ENCODE assay signal across 7 mouse cellular contexts in the genomic region with DNA sequence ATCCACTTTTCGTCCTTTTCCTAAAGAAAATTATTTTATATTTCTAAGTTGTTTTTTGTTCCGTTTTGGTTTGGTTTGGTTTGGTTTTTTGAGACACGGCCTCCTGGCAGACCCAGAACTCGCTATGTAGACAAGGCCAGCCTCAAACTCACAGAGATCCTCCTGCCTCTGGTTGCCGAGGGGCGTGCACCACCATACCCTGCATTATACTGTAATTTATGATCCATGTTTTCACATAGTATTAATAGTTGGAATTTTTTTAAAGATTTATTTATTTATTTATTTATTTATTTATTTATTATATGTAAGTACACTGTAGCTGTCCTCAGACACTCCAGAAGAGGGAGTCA. TPM values are rescaled to one million over a fixed set of nuclear protein-coding genes. Genes with fewer than 3 reads are reported as not detected.
A peak's percentile ranks its signal among the peaks of the same experiment; 100 is the strongest.
DNase-seq lines count a peak whose midpoint lies in the region; ATAC-seq and TF ChIP-seq lines count a peak whose summit lies in the region.

No protein-coding gene starts in this region.

- no peaks in the 10 kb centered on the region for H3K36me3 ChIP-seq in spleen, adult 2 months (ENCODE audit: control insufficient read depth, insufficient read depth, low read length)
- 0 out of 2 replicates have a peak, but pooled peaks cover 3% of the 10 kb centered on the region for H3K36me3 ChIP-seq in forebrain, embryonic 13.5 days (ENCODE audit: poor library complexity, severe bottlenecking)
- peaks cover 4% of the 10 kb centered on the region for H3K36me3 ChIP-seq in liver, embryonic 13.5 days
- no peaks in the 10 kb centered on the region for H3K36me3 ChIP-seq in stomach, postnatal 0 days (ENCODE audit: control insufficient read depth, insufficient read depth, low read length)

- TF ChIP-seq CTCF in spleen, adult 2 months (IDR thresholded peaks at IDR 0.05; ENCODE audit: extremely low read depth, insufficient read depth, insufficient read length, insufficient replicate concordance), result no peak
- TF ChIP-seq CTCF in stomach, postnatal 0 days (IDR thresholded peaks at IDR 0.05; ENCODE audit: low read depth), result no peak

- peak overlapping the region; percentile 82 for H3K4me3 ChIP-seq in spleen, adult 2 months (ENCODE audit: extremely low read depth, insufficient read depth, insufficient read length)
- peak overlapping the region; percentile 83 for H3K4me3 ChIP-seq in forebrain, embryonic 13.5 days
- H3K4me3 ChIP-seq in liver, embryonic 13.5 days (replicated peaks), result peak overlapping the region; percentile 82
- H3K4me3 ChIP-seq in stomach, postnatal 0 days (ENCODE audit: low read depth, low read length), result peak overlapping the region; percentile 70

- TF ChIP-seq EP300 in stomach, postnatal 0 days (optimal IDR thresholded peaks at IDR 0.05), result no peak

- DNase-seq in spleen, adult 2 months (ENCODE audit: low read depth in 1 of 2, low spot score in 2 of 2), result no peak
- DNase-seq in spleen, postnatal 14 days (ENCODE audit: low spot score in 2 of 2), result no peak
- no peak for DNase-seq in liver, embryonic 13.5 days
- no peak for DNase-seq in stomach, postnatal 0 days (ENCODE audit: low spot score)
- no peak for DNase-seq in urinary bladder, adult 2 months (ENCODE audit: low spot score)
- no peak for DNase-seq in Muller cell, postnatal 12 days (ENCODE audit: inconsistent ontology term)

- no peaks in the 10 kb centered on the region for H3K9me3 ChIP-seq in forebrain, embryonic 13.5 days (replicated peaks)
- no peaks in the 10 kb centered on the region for H3K9me3 ChIP-seq in liver, embryonic 13.5 days (replicated peaks)
- H3K9me3 ChIP-seq in stomach, postnatal 0 days (ENCODE audit: control insufficient read depth, low read length), result no peaks in the 10 kb centered on the region

- H3K27me3 ChIP-seq in spleen, adult 2 months (ENCODE audit: control insufficient read depth, insufficient read depth, low read length), result no peaks in the 10 kb centered on the region
- no peaks in the 10 kb centered on the region for H3K27me3 ChIP-seq in forebrain, embryonic 13.5 days
- H3K27me3 ChIP-seq in liver, embryonic 13.5 days, result no peaks in the 10 kb centered on the region
- H3K27me3 ChIP-seq in stomach, postnatal 0 days (ENCODE audit: control insufficient read depth, insufficient read depth, low read length), result no peaks in the 10 kb centered on the region

- H3K4me2 ChIP-seq in forebrain, embryonic 13.5 days, result peak overlapping the region; percentile 69
- H3K4me2 ChIP-seq in liver, embryonic 13.5 days, result peak overlapping the region; percentile 89
- H3K4me2 ChIP-seq in stomach, postnatal 0 days (replicated peaks; ENCODE audit: low read depth), result peak overlapping the region; percentile 69

- H3K9ac ChIP-seq in forebrain, embryonic 13.5 days, result peak overlapping the region; percentile 89
- peak overlapping the region; percentile 87 for H3K9ac ChIP-seq in liver, embryonic 13.5 days
- peak overlapping the region; percentile 86 for H3K9ac ChIP-seq in stomach, postnatal 0 days (ENCODE audit: low read length)

- H3K27ac ChIP-seq in spleen, adult 2 months (ENCODE audit: insufficient read depth, low read length), result peak overlapping the region; percentile 63
- peak overlapping the region; percentile 93 for H3K27ac ChIP-seq in forebrain, embryonic 13.5 days
- H3K27ac ChIP-seq in liver, embryonic 13.5 days, result peak overlapping the region; percentile 93
- H3K27ac ChIP-seq in stomach, postnatal 0 days (replicated peaks), result peak overlapping the region; percentile 98

- WGBS in spleen, adult 2 months, result 10% methylated on average over 6 of the region's 6 CpGs
- WGBS in forebrain, embryonic 13.5 days, result 20% methylated on average over 6 of the region's 6 CpGs
- WGBS in liver, embryonic 13.5 days (ENCODE audit: insufficient replicate concordance), result 7% methylated on average over 6 of the region's 6 CpGs
- WGBS in stomach, postnatal 0 days, result 15% methylated on average over 6 of the region's 6 CpGs

- no peaks in the 10 kb centered on the region for H3K4me1 ChIP-seq in spleen, adult 2 months (ENCODE audit: control insufficient read depth, insufficient read depth, insufficient read length)
- peaks cover 15% of the 10 kb centered on the region for H3K4me1 ChIP-seq in forebrain, embryonic 13.5 days
- H3K4me1 ChIP-seq in liver, embryonic 13.5 days (replicated peaks), result peaks cover 34% of the 10 kb centered on the region
- no peaks in the 10 kb centered on the region for H3K4me1 ChIP-seq in stomach, postnatal 0 days (replicated peaks; ENCODE audit: control insufficient read depth, insufficient read depth)

- TF ChIP-seq POLR2A in spleen, adult 2 months (IDR thresholded peaks at IDR 0.05; ENCODE audit: low read depth, low read length), result no peak

- peak; percentile 57; the same call in 1 of the 2 replicates for ATAC-seq in forebrain, embryonic 13.5 days
- ATAC-seq in liver, embryonic 13.5 days (ENCODE audit: low read depth), result no peak
- no peak for ATAC-seq in stomach, postnatal 0 days (ENCODE audit: low FRiP score, low TSS enrichment)

RNA-seq across cellular contexts. Expression of a gene that starts 0.4 kb away (rescaled TPM):
- polyA plus RNA-seq in spleen, adult 2 months (2012; rRNA removed), result 11.8 and 12.0 TPM in 2 replicates
- 24.9 and 25.7 TPM in 2 replicates for polyA plus RNA-seq in forebrain, embryonic 13.5 days (2015; fragmentation: Nextera tagmentation; extraction: Ambion mirVana)
- polyA plus RNA-seq in liver, embryonic 13.5 days (2015; fragmentation: Nextera tagmentation; extraction: Ambion mirVana), result 9.4 and 10.0 TPM in 2 replicates
- 14.1 and 15.4 TPM in 2 replicates for polyA plus RNA-seq in stomach, postnatal 0 days (2015; fragmentation: Nextera tagmentation; extraction: Ambion mirVana)
- polyA plus RNA-seq in urinary bladder, adult 2 months (2012; rRNA removed), result 20.2 and 21.0 TPM in 2 replicates

RNA-seq across cellular contexts. Expression of a gene that starts 25.7 kb away (rescaled TPM):
- 104 and 130 TPM in 2 replicates for polyA plus RNA-seq in spleen, adult 2 months (2012; rRNA removed)
- 133 and 136 TPM in 2 replicates for polyA plus RNA-seq in forebrain, embryonic 13.5 days (2015; fragmentation: Nextera tagmentation; extraction: Ambion mirVana)
- 57.5 and 64.4 TPM in 2 replicates for polyA plus RNA-seq in liver, embryonic 13.5 days (2015; fragmentation: Nextera tagmentation; extraction: Ambion mirVana)
- 99.8 and 104 TPM in 2 replicates for polyA plus RNA-seq in stomach, postnatal 0 days (2015; fragmentation: Nextera tagmentation; extraction: Ambion mirVana)
- 97.5 and 103 TPM in 2 replicates for polyA plus RNA-seq in urinary bladder, adult 2 months (2012; rRNA removed)

RNA-seq across cellular contexts. Expression of a gene that starts 40.9 kb away (rescaled TPM):
- 0.85 and 1.5 TPM in 2 replicates for polyA plus RNA-seq in spleen, adult 2 months (2012; rRNA removed)
- polyA plus RNA-seq in forebrain, embryonic 13.5 days (2015; fragmentation: Nextera tagmentation; extraction: Ambion mirVana), result 1.2 and 3.1 TPM in 2 replicates
- 1.7 and 3.3 TPM in 2 replicates for polyA plus RNA-seq in liver, embryonic 13.5 days (2015; fragmentation: Nextera tagmentation; extraction: Ambion mirVana)
- 2.8 and 3.9 TPM in 2 replicates for polyA plus RNA-seq in stomach, postnatal 0 days (2015; fragmentation: Nextera tagmentation; extraction: Ambion mirVana)
- polyA plus RNA-seq in urinary bladder, adult 2 months (2012; rRNA removed), result 0.58 and 0.75 TPM in 2 replicates

RNA-seq across cellular contexts. Expression of a gene that starts 47.1 kb away (rescaled TPM):
- polyA plus RNA-seq in spleen, adult 2 months (2012; rRNA removed), result 176 and 211 TPM in 2 replicates
- polyA plus RNA-seq in forebrain, embryonic 13.5 days (2015; fragmentation: Nextera tagmentation; extraction: Ambion mirVana), result 185 and 188 TPM in 2 replicates
- 122 and 135 TPM in 2 replicates for polyA plus RNA-seq in liver, embryonic 13.5 days (2015; fragmentation: Nextera tagmentation; extraction: Ambion mirVana)
- 219 and 225 TPM in 2 replicates for polyA plus RNA-seq in stomach, postnatal 0 days (2015; fragmentation: Nextera tagmentation; extraction: Ambion mirVana)
- 81.2 and 82.7 TPM in 2 replicates for polyA plus RNA-seq in urinary bladder, adult 2 months (2012; rRNA removed)
